Mouse (Mus musculus): ENCODE measurements around the gene Cd200r4. TPM values are rescaled to one million over a fixed set of nuclear protein-coding genes. Genes with fewer than 3 reads are reported as not detected.

Gene Cd200r4
- not detected for polyA plus RNA-seq (2014; fragmentation: Illumina TruSeq; extraction: RNeasy Lipid Tissue Mini Kit (QIAGEN cat#74804); ENCODE audit: low read depth, low replicate concordance)

DNA sequence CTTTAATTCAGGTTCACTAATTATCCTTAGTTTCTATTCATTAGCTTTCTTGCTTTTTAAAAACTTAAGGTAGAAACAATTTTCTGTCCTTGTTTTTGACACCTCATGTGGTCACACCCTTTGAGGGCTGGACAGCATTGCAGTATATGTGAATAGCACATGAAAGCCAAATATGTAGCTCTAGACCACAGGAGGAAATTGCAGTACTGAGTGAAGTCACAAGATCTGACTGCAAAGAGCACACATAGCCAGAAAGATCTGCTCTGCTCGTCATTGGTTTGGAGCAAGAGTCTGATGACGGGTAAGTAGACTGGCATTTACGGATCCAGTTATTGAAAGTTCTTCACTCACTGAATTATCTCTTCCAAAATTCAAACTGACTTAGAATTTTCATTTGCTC is at the start of gene Cd200r4:
Cd200r4 (plus strand) TSS at position 190 of the 400 bp plus-strand sequence.

DNA sequence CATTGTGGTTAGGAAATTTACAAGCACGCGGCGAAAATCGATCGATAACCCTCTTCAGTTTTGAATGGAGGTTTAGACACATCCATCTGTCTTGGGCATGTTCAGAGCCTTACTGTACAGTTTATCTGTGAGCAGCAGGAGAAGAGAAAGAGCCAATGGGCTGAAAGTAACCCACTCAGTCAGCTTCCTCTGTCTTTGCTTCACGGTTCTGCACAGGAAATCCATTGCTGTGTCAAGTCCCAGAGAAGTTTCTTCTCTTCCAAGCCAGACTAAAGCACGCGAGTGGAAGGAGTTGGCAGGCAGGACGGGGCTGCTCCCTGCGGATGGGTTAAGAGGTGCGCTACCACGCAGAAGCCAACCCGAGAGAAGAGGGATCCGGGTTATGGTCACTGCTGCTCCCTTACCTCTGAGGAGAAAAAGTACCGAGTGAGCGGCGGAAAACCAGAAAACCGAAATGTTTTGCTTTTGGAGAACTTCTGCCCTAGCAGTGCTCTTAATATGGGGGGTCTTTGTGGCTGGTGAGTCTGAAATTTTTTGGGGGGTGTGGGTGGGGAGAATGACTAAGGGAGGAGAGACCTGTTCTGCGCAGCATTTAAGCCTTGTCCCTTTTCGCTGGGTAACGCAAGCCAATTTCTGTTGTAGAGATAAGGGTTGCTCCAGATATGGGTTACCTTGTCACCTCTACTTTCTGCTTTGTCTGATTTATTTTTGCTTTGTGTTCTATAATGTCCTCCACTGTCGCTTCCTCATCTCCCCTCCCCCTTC is 45.8 kb upstream of the Cd200r4 start, which contains the start of gene Cd200r1:
Cd200r1 (plus strand) TSS at position 182 of the 765 bp plus-strand sequence.

DNA sequence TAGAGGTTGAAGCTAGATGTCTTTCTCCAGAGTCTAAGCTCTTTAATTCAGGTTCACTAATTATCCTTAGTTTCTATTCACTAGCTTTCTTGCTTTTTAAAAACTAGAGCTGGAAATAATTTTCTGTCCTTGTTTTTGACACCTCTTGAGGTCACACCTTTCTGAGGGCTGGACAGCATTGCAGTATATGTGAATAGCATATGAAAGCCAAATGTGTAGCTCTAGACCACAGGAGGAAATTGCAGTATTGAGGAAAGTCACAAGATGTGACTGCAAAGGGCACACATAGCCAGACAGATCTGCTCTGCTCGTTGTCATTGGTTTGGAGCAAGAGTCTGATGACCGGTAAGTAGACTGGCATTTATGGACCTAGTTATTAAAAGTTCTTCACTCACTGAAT is 55.3 kb downstream of the Cd200r4 start, which contains the start of gene Cd200r2:
Cd200r2 (plus strand) TSS at position 301 of the 400 bp plus-strand sequence.

Other genes with a start within 250 kb of the Cd200r4 start
- 8.9 TPM for gene Nepro, start 87.4 kb upstream of the Cd200r4 start, polyA plus RNA-seq (2014; fragmentation: Illumina TruSeq; extraction: RNeasy Lipid Tissue Mini Kit (QIAGEN cat#74804); ENCODE audit: low read depth, low replicate concordance)
- gene Gtpbp8, start 65.4 kb upstream of the Cd200r4 start, polyA plus RNA-seq (2014; fragmentation: Illumina TruSeq; extraction: RNeasy Lipid Tissue Mini Kit (QIAGEN cat#74804); ENCODE audit: low read depth, low replicate concordance): 50.6 TPM
- 0.44 TPM for gene Cd200r1, start 46.0 kb upstream of the Cd200r4 start, polyA plus RNA-seq (2014; fragmentation: Illumina TruSeq; extraction: RNeasy Lipid Tissue Mini Kit (QIAGEN cat#74804); ENCODE audit: low read depth, low replicate concordance)
- not detected for gene Cd200r2, start 55.4 kb downstream of the Cd200r4 start, polyA plus RNA-seq (2014; fragmentation: Illumina TruSeq; extraction: RNeasy Lipid Tissue Mini Kit (QIAGEN cat#74804); ENCODE audit: low read depth, low replicate concordance)
- not detected for gene Cd200r3, start 131.9 kb downstream of the Cd200r4 start, polyA plus RNA-seq (2014; fragmentation: Illumina TruSeq; extraction: RNeasy Lipid Tissue Mini Kit (QIAGEN cat#74804); ENCODE audit: low read depth, low replicate concordance)